Mouse (Mus musculus): ENCODE measurements at regions not wholly inside any gene's neighbourhood (a gene's known extent, or its start where the extent isn't known, plus 50 kb on each side); places are given as distances from the start of the nearest gene placed in this dataset.

GRCm38 (mm10) chr1:194058512-194058911 is 559.5 kb upstream of the Plxna2 start:
- no peak for DNase-seq
- intact Hi-C loops (cut with DNase I): no loop called here

GRCm38 (mm10) chr1:194056544-194056943 is 561.5 kb upstream of the Plxna2 start:
- no peak for DNase-seq
- intact Hi-C loops (cut with DNase I): no loop called here

- intact Hi-C loops (cut with DNase I): no loop called here
- DNase-seq: no peak
Measured at GRCm38 (mm10) chr1:194049746-194050351, 568.2 kb upstream of the Plxna2 start.

- DNase-seq: no peak
- intact Hi-C loops (cut with DNase I): no loop called here
Measured at GRCm38 (mm10) chr1:194041393-194042352, 576.3 kb upstream of the Plxna2 start.

- DNase-seq: no peak
- intact Hi-C loops (cut with DNase I): no loop called here
Measured at GRCm38 (mm10) chr1:194038711-194039110, 579.3 kb upstream of the Plxna2 start.

- intact Hi-C loops (cut with DNase I): no loop called here
- DNase-seq: no peak
Measured at GRCm38 (mm10) chr1:194034199-194034883, 583.7 kb upstream of the Plxna2 start.

GRCm38 (mm10) chr1:194032603-194033002 is 585.4 kb upstream of the Plxna2 start:
- no peak for DNase-seq
- intact Hi-C loops (cut with DNase I): no loop called here

- intact Hi-C loops (cut with DNase I): no loop called here
- no peak for DNase-seq
Measured at GRCm38 (mm10) chr1:194030651-194031228, 587.3 kb upstream of the Plxna2 start.

GRCm38 (mm10) chr1:194026958-194027692 is 590.9 kb upstream of the Plxna2 start:
- intact Hi-C loops (cut with DNase I): no loop called here
- no peak for DNase-seq

GRCm38 (mm10) chr1:194026213-194026612 is 591.8 kb upstream of the Plxna2 start:
- intact Hi-C loops (cut with DNase I): no loop called here
- DNase-seq: no peak

- no peak for DNase-seq
- intact Hi-C loops (cut with DNase I): no loop called here
Measured at GRCm38 (mm10) chr1:194019282-194019681, 598.7 kb upstream of the Plxna2 start.

- no peak for DNase-seq
- intact Hi-C loops (cut with DNase I): no loop called here
Measured at GRCm38 (mm10) chr1:193992226-193992625, 622.1 kb upstream of the Camk1g start.

GRCm38 (mm10) chr1:193989956-193990675 is 620.0 kb upstream of the Camk1g start:
- intact Hi-C loops (cut with DNase I): no loop called here
- no peak for DNase-seq

- no peak for DNase-seq
- intact Hi-C loops (cut with DNase I): no loop called here
Measured at GRCm38 (mm10) chr1:193988970-193989904, 619.1 kb upstream of the Camk1g start.

GRCm38 (mm10) chr1:193980571-193980970 is 610.5 kb upstream of the Camk1g start:
- DNase-seq: no peak
- intact Hi-C loops (cut with DNase I): no loop called here

- DNase-seq: no peak
- intact Hi-C loops (cut with DNase I): no loop called here
Measured at GRCm38 (mm10) chr1:193971537-193971936, 601.4 kb upstream of the Camk1g start.

- intact Hi-C loops (cut with DNase I): no loop called here
- DNase-seq: no peak
Measured at GRCm38 (mm10) chr1:193969264-193969908, 599.3 kb upstream of the Camk1g start.
